Comparison of ENCODE assay signal across 12 mouse cellular contexts in the genomic region with DNA sequence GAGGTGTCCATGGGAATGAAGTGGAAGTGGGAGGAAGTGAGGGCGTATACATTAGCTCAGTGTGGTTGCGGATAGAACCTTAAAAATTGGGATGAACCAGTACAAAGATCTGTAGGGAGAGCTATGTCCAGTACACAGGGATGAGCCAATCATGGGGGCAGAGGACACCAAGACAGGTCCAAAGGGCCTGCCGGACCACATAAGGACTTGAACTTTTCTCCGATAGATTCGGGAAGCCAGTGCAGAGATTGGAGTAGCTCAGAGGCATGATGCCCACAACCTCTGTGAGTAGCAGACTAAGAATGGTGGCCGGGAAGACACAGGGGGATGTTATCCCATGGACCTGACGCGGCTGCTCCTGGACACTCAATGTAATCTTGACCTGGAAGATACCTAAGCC.
"Had no signal": no experiment of that assay in that cellular context is flagged by ENCODE, and none has a peak within 500 bp of the region (broad histone marks: within the 10 kb centered on the region; RNA-seq: fewer than 3 reads in every experiment).

No protein-coding gene starts in this region.

- H3K27ac ChIP-seq: kidney, postnatal 0 days; layer of hippocampus, adult 2 months; liver, embryonic 15.5 days had no signal

- H3K4me2 ChIP-seq: liver, embryonic 15.5 days had no signal

- H3K9ac ChIP-seq: liver, embryonic 15.5 days; stomach, embryonic 15.5 days had no signal

- H3K36me3 ChIP-seq: liver, embryonic 15.5 days; stomach, embryonic 15.5 days had no signal

- ATAC-seq: intestine, postnatal 0 days had no signal

- DNase-seq: kidney, adult 8-10 months; lung, adult 2 months; lung, postnatal 36 days; retina, postnatal 1 day; right cerebral cortex, postnatal 14 days; thymus, adult 2 months; thymus, postnatal 25 days had no signal

- H3K9me3 ChIP-seq: liver, embryonic 15.5 days; stomach, embryonic 15.5 days had no signal

- H3K4me3 ChIP-seq: layer of hippocampus, adult 2 months; liver, embryonic 15.5 days; stomach, embryonic 15.5 days had no signal
